Mouse (Mus musculus): ENCODE measurements around the gene 1700017N19Rik. TPM values are rescaled to one million over a fixed set of nuclear protein-coding genes. Genes with fewer than 3 reads are reported as not detected.

1700017N19Rik gene
- polyA plus RNA-seq, 1 experiment from 2014 or later: not detected

DNA sequence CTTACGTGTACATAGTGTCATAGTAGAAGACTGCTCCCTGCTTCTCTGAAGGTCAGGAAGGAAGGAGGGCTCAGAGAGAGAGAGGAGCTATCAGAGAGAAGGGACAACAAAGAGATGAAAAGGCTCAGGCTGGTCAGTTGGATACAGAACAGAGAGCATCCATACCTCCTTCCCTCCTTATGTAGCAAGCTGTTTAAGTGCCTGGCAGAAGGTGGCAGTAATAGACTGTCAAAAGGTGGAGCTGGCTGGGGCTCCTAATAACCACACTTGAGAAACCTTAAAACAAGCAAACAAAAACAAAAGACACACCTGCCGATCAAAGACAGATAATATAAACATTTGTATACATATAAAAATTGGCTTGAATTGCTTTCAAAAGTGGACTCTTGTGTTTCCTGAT lies 14.0 kb downstream of the 1700017N19Rik start:
- Histone ChIP-seq H3K9me3 (replicated peaks) (no peaks in the 10 kb centered on the region), H3K27ac (no peak overlapping the region), H3K36me3 (no peaks in the 10 kb centered on the region), H3K4me1 (no peaks in the 10 kb centered on the region), H3K4me2 (replicated peaks) (no peak overlapping the region), H3K27me3 (no peaks in the 10 kb centered on the region), H3K9ac (no peak overlapping the region), H3K4me3 (no peak overlapping the region)
- WGBS: 72% methylated on average over 2 of the region's 2 CpGs
- no peak for ATAC-seq (ENCODE audit: low FRiP score)

DNA sequence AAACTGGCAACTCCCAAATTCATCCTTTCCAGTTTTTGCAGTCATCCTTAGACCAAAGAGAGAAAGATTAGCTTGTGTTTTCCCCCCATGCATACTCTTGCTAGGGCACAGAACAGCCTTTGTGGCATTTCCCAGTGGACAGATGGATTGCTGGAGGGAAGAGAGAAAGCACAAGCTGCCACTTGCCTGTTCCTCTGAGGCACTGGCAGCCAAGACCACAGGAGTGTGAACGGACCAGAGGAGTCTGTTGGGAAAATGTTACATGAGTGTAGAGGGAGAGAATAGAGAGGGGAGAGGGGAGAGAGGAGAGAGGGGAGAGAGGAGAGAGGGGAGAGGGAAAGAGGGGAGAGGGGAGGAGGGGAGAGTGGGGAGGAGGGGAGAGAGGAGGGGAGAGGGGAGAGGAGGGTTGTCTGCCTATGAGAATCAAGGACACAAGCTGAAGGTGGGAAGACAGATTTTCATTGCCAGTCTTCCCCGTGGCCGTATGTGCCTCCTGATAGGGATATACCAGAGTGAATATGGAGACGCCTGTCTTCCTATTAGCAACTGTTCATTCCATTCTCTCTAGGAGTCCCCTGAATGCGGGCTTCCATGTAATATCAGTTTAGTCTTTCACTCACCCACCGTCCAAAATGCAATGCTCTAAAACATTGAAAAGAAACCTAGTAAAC lies 27.1 kb downstream of the 1700017N19Rik start:
- no peaks in the 10 kb centered on the region for H3K4me1 ChIP-seq
- no peak overlapping the region for H3K27ac ChIP-seq
- H3K36me3 ChIP-seq: no peaks in the 10 kb centered on the region
- H3K9me3 ChIP-seq (replicated peaks): no peaks in the 10 kb centered on the region
- 76% methylated on average over 6 of the region's 6 CpGs for WGBS
- ATAC-seq (ENCODE audit: low FRiP score): peak; percentile 50; the same call in 1 of the 2 replicates
- no peaks in the 10 kb centered on the region for H3K27me3 ChIP-seq
- no peak overlapping the region for H3K4me2 ChIP-seq (replicated peaks)
- H3K4me3 ChIP-seq: no peak overlapping the region
- no peak overlapping the region for H3K9ac ChIP-seq

DNA sequence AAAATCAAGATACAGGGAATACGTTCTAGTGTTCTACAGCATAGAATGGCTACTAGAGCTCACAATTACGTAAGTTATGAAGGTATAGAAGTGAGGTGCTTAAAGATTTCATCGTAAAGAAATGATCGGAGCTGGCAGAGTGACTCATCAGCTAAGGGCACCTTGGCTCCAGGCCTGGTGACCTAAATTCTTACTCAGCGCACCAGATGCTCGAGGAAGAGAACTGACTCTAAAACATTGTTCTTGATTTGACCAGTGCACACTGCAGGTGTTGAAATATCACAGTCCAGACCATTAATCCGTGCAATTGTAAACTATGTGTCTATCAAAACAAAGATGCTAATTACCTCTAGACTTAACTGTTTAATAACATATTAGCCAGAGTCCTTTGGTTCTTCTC lies 29.2 kb downstream of the 1700017N19Rik start:
- no peaks in the 10 kb centered on the region for H3K36me3 ChIP-seq
- no peak overlapping the region for H3K4me2 ChIP-seq (replicated peaks)
- H3K27me3 ChIP-seq: no peaks in the 10 kb centered on the region
- H3K9me3 ChIP-seq (replicated peaks): no peaks in the 10 kb centered on the region
- ATAC-seq (ENCODE audit: low FRiP score): no peak
- 96% methylated on average over 7 of the region's 7 CpGs for WGBS
- H3K4me1 ChIP-seq: no peaks in the 10 kb centered on the region
- no peak overlapping the region for H3K27ac ChIP-seq
- H3K9ac ChIP-seq: no peak overlapping the region
- no peak overlapping the region for H3K4me3 ChIP-seq

DNA sequence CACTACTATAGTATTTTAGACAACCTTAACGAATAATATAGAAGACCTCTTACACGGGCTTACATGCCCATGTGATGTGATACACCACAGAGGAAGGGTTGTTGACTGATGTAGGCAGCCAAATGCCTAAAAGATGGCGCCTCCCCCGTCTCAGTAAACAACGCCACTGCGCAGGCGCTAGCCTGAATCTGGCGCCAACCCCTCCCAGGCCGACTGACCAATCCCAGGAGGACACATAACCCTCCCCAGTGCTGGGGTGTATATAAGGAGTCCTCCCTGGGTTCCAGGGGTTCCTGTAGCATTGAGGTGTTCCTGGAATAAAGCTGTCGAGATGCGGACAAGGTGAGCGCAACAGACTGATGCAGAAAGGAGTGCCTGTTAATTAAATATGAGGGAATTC lies 29.8 kb downstream of the 1700017N19Rik start:
- WGBS: 94% methylated on average over 12 of the region's 12 CpGs
- Histone ChIP-seq H3K4me2 (replicated peaks) (no peak overlapping the region), H3K36me3 (no peaks in the 10 kb centered on the region), H3K27ac (no peak overlapping the region), H3K9ac (no peak overlapping the region), H3K4me1 (no peaks in the 10 kb centered on the region), H3K9me3 (replicated peaks) (no peaks in the 10 kb centered on the region), H3K4me3 (no peak overlapping the region), H3K27me3 (no peaks in the 10 kb centered on the region)
- ATAC-seq (ENCODE audit: low FRiP score): no peak

DNA sequence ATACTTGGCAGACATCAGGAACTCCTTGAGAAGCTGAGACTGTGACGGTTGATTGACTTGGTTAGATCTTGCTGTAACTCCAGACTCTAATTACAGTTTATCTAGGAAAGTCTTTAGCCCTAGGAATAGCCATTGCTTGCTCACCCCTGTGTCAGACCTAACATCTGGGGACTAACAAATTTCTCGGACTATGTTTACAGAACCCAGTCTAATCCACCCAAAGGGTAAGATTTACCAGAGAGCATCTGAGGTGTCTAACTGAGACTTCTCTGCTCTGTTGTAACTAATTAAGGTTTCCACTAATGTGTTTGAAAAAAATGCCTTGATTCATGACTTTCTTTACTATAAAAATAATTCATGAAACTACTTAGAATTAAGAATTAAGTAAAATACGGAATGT lies 32.2 kb downstream of the 1700017N19Rik start:
- Histone ChIP-seq H3K4me3 (no peak overlapping the region), H3K27me3 (no peaks in the 10 kb centered on the region), H3K4me2 (replicated peaks) (no peak overlapping the region), H3K9me3 (replicated peaks) (no peaks in the 10 kb centered on the region), H3K9ac (no peak overlapping the region), H3K4me1 (no peaks in the 10 kb centered on the region), H3K36me3 (no peaks in the 10 kb centered on the region), H3K27ac (no peak overlapping the region)
- no peak for ATAC-seq (ENCODE audit: low FRiP score)
- 83% methylated on average over 3 of the region's 3 CpGs for WGBS

DNA sequence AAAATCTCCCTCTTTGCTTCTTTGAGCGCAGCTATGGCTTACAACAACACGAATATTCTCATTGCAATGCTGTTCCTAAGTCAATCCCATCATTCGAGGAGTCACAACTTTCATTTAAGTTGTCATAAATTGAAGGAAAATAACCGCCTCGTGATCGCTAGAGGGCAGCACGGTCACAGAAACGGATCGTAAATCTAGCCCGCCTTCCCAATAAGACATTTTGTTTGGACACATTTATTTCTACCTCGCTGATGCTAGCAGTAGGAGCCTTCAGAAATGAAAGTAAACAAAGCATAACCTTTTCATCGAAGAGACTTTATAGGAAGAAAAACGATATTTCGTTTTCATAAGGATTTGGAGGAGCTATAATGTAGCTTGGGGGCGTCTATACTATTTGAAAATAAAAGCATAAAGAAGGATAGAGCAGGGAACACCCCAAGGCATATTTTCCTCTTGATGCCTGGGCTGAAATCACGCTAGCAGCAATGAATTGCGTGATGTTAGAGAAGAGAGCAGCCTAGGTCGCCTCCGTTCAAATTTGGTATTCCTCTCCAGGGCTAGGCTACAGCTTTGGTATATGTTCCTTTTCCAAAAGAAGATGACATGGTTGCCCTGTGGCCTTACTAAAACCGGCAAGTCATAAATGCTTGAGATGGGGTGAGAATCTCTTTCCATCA lies 39.6 kb downstream of the 1700017N19Rik start:
- ATAC-seq (ENCODE audit: low FRiP score): peak; percentile 52
- Histone ChIP-seq H3K27ac (peak overlapping the region; percentile 57; the same call in 1 of the 2 replicates), H3K36me3 (no peaks in the 10 kb centered on the region), H3K9me3 (replicated peaks) (no peaks in the 10 kb centered on the region), H3K4me1 (no peaks in the 10 kb centered on the region), H3K27me3 (no peaks in the 10 kb centered on the region), H3K4me3 (no peak overlapping the region), H3K4me2 (replicated peaks) (peak overlapping the region; percentile 30), H3K9ac (no peak overlapping the region; the same call in 1 of the 2 replicates)
- 31% methylated on average over 20 of the region's 20 CpGs for WGBS

DNA sequence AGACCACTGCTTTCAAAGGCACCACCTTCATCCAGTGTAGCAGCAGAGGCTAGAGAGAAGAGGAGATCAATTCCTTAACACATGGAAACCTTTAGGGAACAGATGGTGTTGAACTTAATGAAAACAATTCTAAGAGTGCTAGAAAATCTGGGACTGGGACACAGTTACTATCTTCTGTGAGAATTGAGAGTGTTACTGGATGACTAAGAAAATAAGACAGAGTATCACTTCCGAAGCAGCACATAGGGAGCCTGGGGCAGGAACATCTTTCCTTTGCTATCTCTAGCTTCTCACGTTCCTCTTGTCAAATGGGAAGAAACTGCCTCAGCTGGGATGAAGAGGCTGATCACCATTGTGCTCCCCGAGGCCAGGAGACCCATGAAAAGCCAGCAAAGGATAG lies 52.6 kb downstream of the 1700017N19Rik start:
- Histone ChIP-seq H3K27ac (no peak overlapping the region), H3K36me3 (no peaks in the 10 kb centered on the region), H3K27me3 (no peaks in the 10 kb centered on the region), H3K4me2 (replicated peaks) (no peak overlapping the region), H3K9me3 (replicated peaks) (no peaks in the 10 kb centered on the region), H3K9ac (no peak overlapping the region), H3K4me1 (no peaks in the 10 kb centered on the region), H3K4me3 (no peak overlapping the region)
- ATAC-seq (ENCODE audit: low FRiP score): no peak
- 80% methylated on average over 3 of the region's 3 CpGs for WGBS

DNA sequence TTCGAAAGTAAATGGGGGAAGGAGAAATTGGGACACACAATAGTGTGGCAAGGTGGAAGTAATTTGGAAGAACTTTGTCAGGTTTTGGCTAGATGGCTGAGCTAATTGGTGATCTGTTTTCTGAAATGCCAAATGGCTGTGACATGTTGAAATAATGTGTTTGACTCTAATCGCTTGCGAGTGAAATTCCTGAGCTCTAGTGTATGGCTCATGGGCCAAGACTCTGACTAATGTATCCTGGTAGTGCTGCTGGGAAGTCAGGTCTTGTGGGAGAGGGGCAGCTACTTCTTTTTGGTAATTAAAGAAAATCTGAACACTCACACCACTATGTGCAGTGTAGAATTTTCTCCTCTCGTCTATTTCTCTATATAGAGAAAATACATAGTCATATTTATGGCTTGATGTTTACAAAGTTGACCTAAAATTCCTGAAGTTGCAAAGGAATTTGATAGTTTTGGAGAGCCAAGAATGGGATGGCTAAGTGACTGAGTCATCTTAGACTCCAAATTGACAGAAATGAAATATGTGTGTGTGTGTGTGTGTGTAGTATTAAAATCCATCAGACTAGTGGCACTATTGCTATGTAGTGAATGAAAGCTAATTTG lies 55.1 kb downstream of the 1700017N19Rik start:
- ATAC-seq (ENCODE audit: low FRiP score): no peak
- Histone ChIP-seq H3K4me2 (replicated peaks) (no peak overlapping the region), H3K4me3 (no peak overlapping the region), H3K27me3 (no peaks in the 10 kb centered on the region), H3K36me3 (no peaks in the 10 kb centered on the region), H3K9ac (no peak overlapping the region), H3K27ac (no peak overlapping the region), H3K4me1 (no peaks in the 10 kb centered on the region), H3K9me3 (replicated peaks) (no peaks in the 10 kb centered on the region)
- 87% methylated on average over 4 of the region's 4 CpGs for WGBS

DNA sequence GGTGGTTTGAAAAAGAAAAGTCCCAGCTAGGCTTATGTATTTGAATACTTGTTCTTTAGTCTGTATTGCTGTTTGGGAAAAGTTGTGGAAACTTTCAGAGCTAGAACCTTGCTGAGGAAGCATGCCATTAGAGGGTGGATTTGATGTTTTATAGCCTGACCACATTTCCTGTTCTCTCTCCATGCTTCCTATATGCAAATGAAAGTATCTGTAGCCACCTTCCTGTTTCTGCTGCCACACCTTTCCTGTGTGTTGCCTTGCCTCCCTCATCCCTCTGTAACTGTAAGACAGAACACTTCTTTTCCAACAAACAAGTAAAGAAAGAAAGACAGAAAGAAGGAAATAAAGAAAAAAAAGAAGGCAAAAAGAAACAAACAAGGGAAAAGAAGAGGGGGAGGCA lies 63.9 kb downstream of the 1700017N19Rik start:
- Histone ChIP-seq H3K9me3 (replicated peaks) (no peaks in the 10 kb centered on the region), H3K36me3 (no peaks in the 10 kb centered on the region), H3K4me3 (no peak overlapping the region), H3K27me3 (no peaks in the 10 kb centered on the region), H3K27ac (no peak overlapping the region), H3K4me1 (no peaks in the 10 kb centered on the region), H3K4me2 (replicated peaks) (no peak overlapping the region), H3K9ac (no peak overlapping the region)
- no peak for ATAC-seq (ENCODE audit: low FRiP score)

DNA sequence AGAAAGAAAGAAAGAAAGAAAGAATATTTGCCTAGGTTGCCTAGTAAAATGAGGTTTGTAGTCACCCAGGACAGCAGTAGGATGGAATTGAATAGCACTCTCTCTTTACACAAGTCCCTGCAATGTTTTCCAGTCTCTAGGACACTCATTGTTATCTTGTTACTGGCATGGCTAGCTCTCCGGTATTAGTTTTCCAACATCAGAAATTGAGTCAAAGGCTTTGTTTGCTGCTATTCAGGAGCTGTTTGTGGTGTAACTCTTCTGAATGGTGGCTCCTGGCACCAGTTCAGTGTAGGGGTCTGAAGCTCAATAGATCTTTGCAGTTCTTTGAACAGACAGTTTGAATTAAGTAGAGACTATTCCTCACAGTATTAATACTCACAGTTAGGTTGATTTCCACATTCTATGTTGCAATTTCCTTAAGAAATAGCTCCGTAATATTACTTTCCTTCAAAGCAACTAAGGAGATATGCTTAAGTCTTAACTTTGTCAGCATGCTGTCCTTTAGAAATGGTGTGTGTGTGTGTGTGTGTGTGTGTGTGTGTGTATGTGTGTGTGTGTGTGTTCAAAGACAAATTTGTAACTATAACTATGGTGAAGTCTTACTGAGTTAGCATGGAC lies 71.8 kb downstream of the 1700017N19Rik start:
- no peak overlapping the region for H3K4me3 ChIP-seq
- no peak overlapping the region for H3K9ac ChIP-seq
- no peaks in the 10 kb centered on the region for H3K27me3 ChIP-seq
- H3K4me1 ChIP-seq: no peaks in the 10 kb centered on the region
- H3K27ac ChIP-seq: no peak overlapping the region
- no peak overlapping the region for H3K4me2 ChIP-seq (replicated peaks)
- WGBS: 52% methylated on average over 2 of the region's 2 CpGs
- no peaks in the 10 kb centered on the region for H3K9me3 ChIP-seq (replicated peaks)
- H3K36me3 ChIP-seq: no peaks in the 10 kb centered on the region
- no peak for ATAC-seq (ENCODE audit: low FRiP score)

Measured in hindbrain, embryonic 12.5 days (tissue).